In genomic region chr3:85987225-85987624, GRCm38 (mm10) we compare ENCODE assay signal across 15 mouse cellular contexts.
DNase-seq lines count a peak whose midpoint lies in the region.
"Had no signal": no experiment of that assay in that cellular context is flagged by ENCODE, and none has a peak within 500 bp of the region (broad histone marks: within the 10 kb centered on the region; RNA-seq: fewer than 3 reads in every experiment).

No protein-coding gene starts in this region.

- peak; percentile 31 for DNase-seq in testis, postnatal 14 days (ENCODE audit: low spot score)
- no peak for DNase-seq in testis, postnatal 10 days (ENCODE audit: low spot score)
- DNase-seq in fat pad, adult 2 months (ENCODE audit: extremely low read depth, low read depth, low spot score): peak; percentile 81
- no peak for DNase-seq in heart, adult 9 months (ENCODE audit: low spot score in 2 of 2)
- no peak for DNase-seq in frontal cortex, postnatal 14 days (ENCODE audit: low spot score in 2 of 2)
- DNase-seq: adrenal gland, adult 8-10 months; adrenal gland, postnatal 14 days; adrenal gland, postnatal 36 days; B cell, adult 2 months; cerebellum, adult 11-12 months; cerebellum, adult 2 months; cerebellum, adult 9-10 months; cerebellum, postnatal 10 days; cerebellum, postnatal 25 days; forebrain, postnatal 0 days had no signal

Comparison
In these comparisons a context has a peak if more than half of its experiments do, and no peak if none do; other contexts are left out.
1. DNase-seq: peak in testis, postnatal 14 days (single experiment) and fat pad, adult 2 months (single experiment); none in testis, postnatal 10 days (single experiment), heart, adult 9 months (0 of 2) and frontal cortex, postnatal 14 days (0 of 2).